Comparison of ENCODE assay signal across 23 mouse cellular contexts in genomic region chr15:79858979-79859378, GRCm38 (mm10). TPM values are rescaled to one million over a fixed set of nuclear protein-coding genes. Genes with fewer than 3 reads are reported as not detected.
DNase-seq lines count a peak whose midpoint lies in the region; ATAC-seq and TF ChIP-seq lines count a peak whose summit lies in the region.
"Had no signal": no experiment of that assay in that cellular context is flagged by ENCODE, and none has a peak within 500 bp of the region (broad histone marks: within the 10 kb centered on the region; RNA-seq: fewer than 3 reads in every experiment).

No protein-coding gene starts in this region.

- H3K27me3 ChIP-seq in heart, embryonic 15.5 days: no peaks in the 10 kb centered on the region
- 0 out of 2 replicates have a peak, but pooled peaks cover 4% of the 10 kb centered on the region for H3K27me3 ChIP-seq in heart, embryonic 12.5 days (replicated peaks)
- no peaks in the 10 kb centered on the region for H3K27me3 ChIP-seq in heart, postnatal 0 days (ENCODE audit: control insufficient read depth, insufficient read depth, low read length)
- H3K27me3 ChIP-seq: CH12.LX; embryonic facial prominence, embryonic 12.5 days; forebrain, embryonic 13.5 days; forebrain, embryonic 15.5 days had no signal

- H3K4me3 ChIP-seq in heart, embryonic 15.5 days: no peak overlapping the region
- H3K4me3 ChIP-seq in heart, embryonic 12.5 days: no peak overlapping the region
- no peak overlapping the region for H3K4me3 ChIP-seq in heart, postnatal 0 days (ENCODE audit: low read depth, low read length)
- H3K4me3 ChIP-seq: embryonic facial prominence, embryonic 10.5 days; embryonic facial prominence, embryonic 12.5 days; forebrain, embryonic 13.5 days; forebrain, embryonic 15.5 days had no signal

- no peak overlapping the region for H3K9ac ChIP-seq in heart, embryonic 15.5 days
- no peak overlapping the region for H3K9ac ChIP-seq in heart, embryonic 12.5 days
- H3K9ac ChIP-seq in heart, postnatal 0 days (replicated peaks; ENCODE audit: low read depth, low read length): no peak overlapping the region
- H3K9ac ChIP-seq: embryonic facial prominence, embryonic 12.5 days; forebrain, embryonic 13.5 days; forebrain, embryonic 15.5 days; forebrain, postnatal 0 days had no signal

- peak; percentile 58; the same call in 1 of the 2 replicates for ATAC-seq in heart, embryonic 15.5 days (replicated peaks; ENCODE audit: insufficient number of reproducible peaks, insufficient read depth, low FRiP score, low read depth)
- ATAC-seq in heart, embryonic 12.5 days (ENCODE audit: insufficient number of reproducible peaks, low FRiP score): no peak
- ATAC-seq in heart, postnatal 0 days (ENCODE audit: insufficient read depth, low read depth): peak; percentile 82
- ATAC-seq: CD4-positive, CD25-positive, alpha-beta regulatory T cell, adult 4 months; forebrain, embryonic 13.5 days; forebrain, embryonic 15.5 days; forebrain, postnatal 0 days had no signal

- H3K36me3 ChIP-seq in heart, embryonic 15.5 days: no peaks in the 10 kb centered on the region
- no peaks in the 10 kb centered on the region for H3K36me3 ChIP-seq in heart, embryonic 12.5 days
- no peaks in the 10 kb centered on the region for H3K36me3 ChIP-seq in heart, postnatal 0 days (replicated peaks; ENCODE audit: control insufficient read depth, insufficient read depth, low read length)
- H3K36me3 ChIP-seq: embryonic facial prominence, embryonic 10.5 days; embryonic facial prominence, embryonic 12.5 days; forebrain, embryonic 15.5 days; G1E had no signal

- 47% methylated on average over 5 of the region's 5 CpGs for WGBS in heart, embryonic 15.5 days
- WGBS in heart, embryonic 12.5 days: 53% methylated on average over 5 of the region's 5 CpGs
- WGBS in heart, postnatal 0 days: 35% methylated on average over 5 of the region's 5 CpGs

- 0 out of 2 replicates have a peak, but pooled peaks cover 4% of the 10 kb centered on the region for H3K4me1 ChIP-seq in heart, embryonic 15.5 days (replicated peaks)
- H3K4me1 ChIP-seq in heart, embryonic 12.5 days (replicated peaks): peaks cover 5% of the 10 kb centered on the region; the same call in 1 of the 2 replicates
- no peaks in the 10 kb centered on the region for H3K4me1 ChIP-seq in heart, postnatal 0 days (ENCODE audit: control insufficient read depth, insufficient read depth)
- H3K4me1 ChIP-seq: embryonic facial prominence, embryonic 12.5 days; forebrain, embryonic 13.5 days; forebrain, embryonic 15.5 days had no signal

- no peak overlapping the region for H3K27ac ChIP-seq in heart, embryonic 15.5 days
- no peak overlapping the region for H3K27ac ChIP-seq in heart, embryonic 12.5 days (ENCODE audit: poor library complexity, severe bottlenecking)
- H3K27ac ChIP-seq in heart, postnatal 0 days (ENCODE audit: low read depth): no peak overlapping the region
- H3K27ac ChIP-seq: embryonic facial prominence, embryonic 10.5 days; embryonic facial prominence, embryonic 12.5 days; forebrain, embryonic 13.5 days; forebrain, embryonic 15.5 days had no signal

- TF ChIP-seq CTCF in heart, postnatal 0 days (IDR thresholded peaks at IDR 0.05; ENCODE audit: low read depth): no peak

- H3K9me3 ChIP-seq in heart, embryonic 15.5 days (replicated peaks): no peaks in the 10 kb centered on the region
- H3K9me3 ChIP-seq in heart, embryonic 12.5 days (replicated peaks): no peaks in the 10 kb centered on the region
- H3K9me3 ChIP-seq in heart, postnatal 0 days (replicated peaks; ENCODE audit: control insufficient read depth, low read length): no peaks in the 10 kb centered on the region
- H3K9me3 ChIP-seq: embryonic facial prominence, embryonic 10.5 days; embryonic facial prominence, embryonic 12.5 days; forebrain, embryonic 13.5 days; forebrain, embryonic 15.5 days; G1E had no signal

- DNase-seq in heart, postnatal 0 days (ENCODE audit: low spot score): peak; percentile 32
- DNase-seq in heart, adult 11 months: no peak
- peak; percentile 44 for DNase-seq in Muller cell, postnatal 12 days (ENCODE audit: inconsistent ontology term)
- DNase-seq: adrenal gland, adult 2 months; adrenal gland, postnatal 10 days; adrenal gland, postnatal 25 days; B cell, adult 2 months; cerebellum, adult 11-12 months; cerebellum, adult 2 months; cerebellum, adult 9-10 months; cerebellum, postnatal 25 days; forebrain, postnatal 0 days had no signal

- H3K4me2 ChIP-seq in heart, embryonic 15.5 days: no peak overlapping the region
- H3K4me2 ChIP-seq in heart, embryonic 12.5 days: no peak overlapping the region
- H3K4me2 ChIP-seq in heart, postnatal 0 days (ENCODE audit: low read depth, low read length): no peak overlapping the region
- H3K4me2 ChIP-seq: embryonic facial prominence, embryonic 12.5 days; forebrain, embryonic 13.5 days; forebrain, embryonic 15.5 days had no signal

- TF ChIP-seq EP300 in heart, postnatal 0 days (IDR thresholded peaks at IDR 0.05; ENCODE audit: low read depth): no peak

RNA-seq across cellular contexts. Expression of gene Cbx6, which starts 24.5 kb away (rescaled TPM):
- 52.1 and 65.7 TPM in 2 replicates for polyA plus RNA-seq in heart, embryonic 15.5 days (2015; fragmentation: Nextera tagmentation; extraction: Ambion mirVana)
- 34.5 and 38.0 TPM in 2 replicates for polyA plus RNA-seq in heart, embryonic 12.5 days (2016; fragmentation: Nextera tagmentation; extraction: Ambion mirVana)
- total RNA-seq in heart, postnatal 0 days (2014; rRNA removed; ENCODE audit: low replicate concordance): 47.3 and 51.8 TPM in 2 replicates
- 24.9 and 25.6 TPM in 2 replicates for polyA plus RNA-seq in heart, postnatal 0 days (2015; fragmentation: Nextera tagmentation; extraction: Ambion mirVana)

RNA-seq across cellular contexts. Expression of gene Npcd, which starts 24.9 kb away (rescaled TPM):
- 0.27 TPM in 1 of 2 replicates, not detected in the other for polyA plus RNA-seq in heart, embryonic 15.5 days (2015; fragmentation: Nextera tagmentation; extraction: Ambion mirVana)
- polyA plus RNA-seq in heart, embryonic 12.5 days (2016; fragmentation: Nextera tagmentation; extraction: Ambion mirVana): 0.21 TPM in 1 of 2 replicates, not detected in the other
- 1.9 and 8.7 TPM in 2 replicates for total RNA-seq in heart, postnatal 0 days (2014; rRNA removed; ENCODE audit: low replicate concordance)
- not detected in 2 replicates for polyA plus RNA-seq in heart, postnatal 0 days (2015; fragmentation: Nextera tagmentation; extraction: Ambion mirVana)
- total RNA-seq: G1E had no signal
- polyA plus RNA-seq: CD4-positive, CD25-positive, alpha-beta regulatory T cell, adult 4 months; embryonic facial prominence, embryonic 10.5 days; embryonic facial prominence, embryonic 14.5 days; forebrain, embryonic 11.5 days; forebrain, embryonic 13.5 days; G1E had no signal

RNA-seq across cellular contexts. Expression of gene Apobec3, which starts 32.5 kb away (rescaled TPM):
- 13.8 and 36.7 TPM in 2 replicates for polyA plus RNA-seq in heart, embryonic 15.5 days (2015; fragmentation: Nextera tagmentation; extraction: Ambion mirVana)
- 11.2 and 12.2 TPM in 2 replicates for polyA plus RNA-seq in heart, embryonic 12.5 days (2016; fragmentation: Nextera tagmentation; extraction: Ambion mirVana)
- 2.3 and 5.1 TPM in 2 replicates for total RNA-seq in heart, postnatal 0 days (2014; rRNA removed; ENCODE audit: low replicate concordance)
- polyA plus RNA-seq in heart, postnatal 0 days (2015; fragmentation: Nextera tagmentation; extraction: Ambion mirVana): 6.3 and 6.6 TPM in 2 replicates

RNA-seq across cellular contexts. Expression of gene Nptxr, which starts 54.4 kb away (rescaled TPM):
- 1.8 and 3.6 TPM in 2 replicates for polyA plus RNA-seq in heart, embryonic 15.5 days (2015; fragmentation: Nextera tagmentation; extraction: Ambion mirVana)
- 2.6 and 2.7 TPM in 2 replicates for polyA plus RNA-seq in heart, embryonic 12.5 days (2016; fragmentation: Nextera tagmentation; extraction: Ambion mirVana)
- total RNA-seq in heart, postnatal 0 days (2014; rRNA removed; ENCODE audit: low replicate concordance): 10.8 and 13.7 TPM in 2 replicates
- 0.84 and 1.00 TPM in 2 replicates for polyA plus RNA-seq in heart, postnatal 0 days (2015; fragmentation: Nextera tagmentation; extraction: Ambion mirVana)
